19 mouse cellular contexts compared by ENCODE assay signal in genomic region chr7:116494618-116495017, GRCm38 (mm10). TPM values are rescaled to one million over a fixed set of nuclear protein-coding genes. Genes with fewer than 3 reads are reported as not detected.
DNase-seq lines count a peak whose midpoint lies in the region; ATAC-seq and TF ChIP-seq lines count a peak whose summit lies in the region.
"Had no signal": no experiment of that assay in that cellular context is flagged by ENCODE, and none has a peak within 500 bp of the region (broad histone marks: within the 10 kb centered on the region; RNA-seq: fewer than 3 reads in every experiment).

No protein-coding gene starts in this region.

- no peak for TF ChIP-seq EP300 in lung, postnatal 0 days (IDR thresholded peaks at IDR 0.05)

- H3K9ac ChIP-seq in lung, postnatal 0 days (replicated peaks; ENCODE audit: low read depth): no peak overlapping the region
- H3K9ac ChIP-seq in liver, embryonic 15.5 days: no peak overlapping the region
- no peak overlapping the region for H3K9ac ChIP-seq in stomach, embryonic 16.5 days (ENCODE audit: low read length)
- no peak overlapping the region for H3K9ac ChIP-seq in midbrain, embryonic 11.5 days (ENCODE audit: low read length)
- H3K9ac ChIP-seq in hindbrain, embryonic 16.5 days (ENCODE audit: low read depth, low read length): no peak overlapping the region
- H3K9ac ChIP-seq: forebrain, embryonic 12.5 days; neural tube, embryonic 13.5 days; stomach, embryonic 15.5 days had no signal

- H3K4me2 ChIP-seq in lung, postnatal 0 days (replicated peaks; ENCODE audit: low read depth, low read length): no peak overlapping the region
- H3K4me2 ChIP-seq in liver, embryonic 15.5 days: no peak overlapping the region
- no peak overlapping the region for H3K4me2 ChIP-seq in stomach, embryonic 16.5 days (ENCODE audit: low read depth, low read length)
- no peak overlapping the region for H3K4me2 ChIP-seq in midbrain, embryonic 11.5 days
- no peak overlapping the region for H3K4me2 ChIP-seq in hindbrain, embryonic 16.5 days (ENCODE audit: low read length)
- H3K4me2 ChIP-seq: forebrain, embryonic 12.5 days; neural tube, embryonic 13.5 days; stomach, embryonic 15.5 days had no signal

- 61% methylated on average over 5 of the region's 5 CpGs for WGBS in lung, postnatal 0 days
- 21% methylated on average over 5 of the region's 5 CpGs for WGBS in liver, embryonic 15.5 days (ENCODE audit: insufficient replicate concordance)
- 72% methylated on average over 5 of the region's 5 CpGs for WGBS in stomach, embryonic 16.5 days
- WGBS in midbrain, embryonic 11.5 days: 83% methylated on average over 5 of the region's 5 CpGs
- 82% methylated on average over 5 of the region's 5 CpGs for WGBS in hindbrain, embryonic 16.5 days

- ATAC-seq in lung, postnatal 0 days: peak; percentile 64
- ATAC-seq in granulocyte monocyte progenitor cell, adult 5-6 weeks (replicated peaks; ENCODE audit: poor library complexity, severe bottlenecking): peak; percentile 76
- peak; percentile 40; the same call in 1 of the 2 replicates for ATAC-seq in liver, embryonic 15.5 days (ENCODE audit: insufficient read depth)
- ATAC-seq in stomach, embryonic 16.5 days (ENCODE audit: insufficient read depth, low FRiP score): no peak
- ATAC-seq in midbrain, embryonic 11.5 days (ENCODE audit: low FRiP score): no peak
- no peak for ATAC-seq in hindbrain, embryonic 16.5 days
- ATAC-seq: hindbrain, postnatal 0 days had no signal

- no peak overlapping the region for H3K4me3 ChIP-seq in lung, postnatal 0 days (ENCODE audit: low read depth, low read length)
- H3K4me3 ChIP-seq in liver, embryonic 15.5 days (replicated peaks): no peak overlapping the region
- H3K4me3 ChIP-seq in stomach, embryonic 16.5 days (replicated peaks; ENCODE audit: low read length): no peak overlapping the region
- H3K4me3 ChIP-seq in midbrain, embryonic 11.5 days (ENCODE audit: low read depth, low read length): no peak overlapping the region
- H3K4me3 ChIP-seq in hindbrain, embryonic 16.5 days (ENCODE audit: low read length): no peak overlapping the region
- H3K4me3 ChIP-seq: forebrain, embryonic 12.5 days; gastrocnemius, adult 2 months; heart, adult 2 months; limb, embryonic 10.5 days; neural tube, embryonic 13.5 days; stomach, embryonic 15.5 days had no signal

- H3K27ac ChIP-seq in lung, postnatal 0 days (ENCODE audit: low read length): no peak overlapping the region
- peak overlapping the region; percentile 41; the same call in 1 of the 2 replicates for H3K27ac ChIP-seq in liver, embryonic 15.5 days (replicated peaks)
- peak overlapping the region; percentile 17; the same call in 1 of the 2 replicates for H3K27ac ChIP-seq in stomach, embryonic 16.5 days (ENCODE audit: low read length)
- H3K27ac ChIP-seq in midbrain, embryonic 11.5 days (ENCODE audit: low read depth, low read length): no peak overlapping the region
- no peak overlapping the region for H3K27ac ChIP-seq in hindbrain, embryonic 16.5 days (ENCODE audit: low read depth, low read length)
- H3K27ac ChIP-seq: forebrain, embryonic 12.5 days; gastrocnemius, adult 2 months; heart, adult 2 months; hindbrain, postnatal 0 days; limb, embryonic 10.5 days; neural tube, embryonic 13.5 days; stomach, embryonic 15.5 days had no signal

- no peaks in the 10 kb centered on the region for H3K9me3 ChIP-seq in lung, postnatal 0 days (ENCODE audit: low read length)
- H3K9me3 ChIP-seq in liver, embryonic 15.5 days (replicated peaks): no peaks in the 10 kb centered on the region
- no peaks in the 10 kb centered on the region for H3K9me3 ChIP-seq in stomach, embryonic 16.5 days (replicated peaks; ENCODE audit: control insufficient read depth, low read length)
- H3K9me3 ChIP-seq in midbrain, embryonic 11.5 days (ENCODE audit: control insufficient read depth, low read length): no peaks in the 10 kb centered on the region
- H3K9me3 ChIP-seq in hindbrain, embryonic 16.5 days (ENCODE audit: control insufficient read depth, low read length): peaks cover 4% of the 10 kb centered on the region; the same call in 1 of the 2 replicates
- H3K9me3 ChIP-seq: forebrain, embryonic 12.5 days; limb, embryonic 10.5 days; neural tube, embryonic 13.5 days; stomach, embryonic 15.5 days had no signal

- H3K36me3 ChIP-seq in lung, postnatal 0 days (ENCODE audit: insufficient read depth, low read length): no peaks in the 10 kb centered on the region
- no peaks in the 10 kb centered on the region for H3K36me3 ChIP-seq in liver, embryonic 15.5 days (replicated peaks)
- H3K36me3 ChIP-seq in stomach, embryonic 16.5 days (ENCODE audit: control insufficient read depth, insufficient read depth, low read length): no peaks in the 10 kb centered on the region
- H3K36me3 ChIP-seq in midbrain, embryonic 11.5 days (ENCODE audit: control insufficient read depth, insufficient read depth, low read length): no peaks in the 10 kb centered on the region
- no peaks in the 10 kb centered on the region for H3K36me3 ChIP-seq in hindbrain, embryonic 16.5 days (ENCODE audit: control insufficient read depth, insufficient read depth, low read length)
- H3K36me3 ChIP-seq: forebrain, embryonic 12.5 days; limb, embryonic 10.5 days; neural tube, embryonic 13.5 days; stomach, embryonic 15.5 days had no signal

- no peaks in the 10 kb centered on the region for H3K4me1 ChIP-seq in lung, postnatal 0 days (ENCODE audit: insufficient read depth, low read depth, low read length)
- H3K4me1 ChIP-seq in liver, embryonic 15.5 days (replicated peaks): no peaks in the 10 kb centered on the region
- H3K4me1 ChIP-seq in stomach, embryonic 16.5 days (ENCODE audit: control insufficient read depth, insufficient read depth, low read length): no peaks in the 10 kb centered on the region
- no peaks in the 10 kb centered on the region for H3K4me1 ChIP-seq in midbrain, embryonic 11.5 days (ENCODE audit: control insufficient read depth, insufficient read depth, low read length)
- H3K4me1 ChIP-seq in hindbrain, embryonic 16.5 days (ENCODE audit: control insufficient read depth, insufficient read depth, low read depth, low read length): no peaks in the 10 kb centered on the region
- H3K4me1 ChIP-seq: forebrain, embryonic 12.5 days; limb, embryonic 10.5 days; neural tube, embryonic 13.5 days; stomach, embryonic 15.5 days had no signal

- H3K27me3 ChIP-seq in lung, postnatal 0 days (replicated peaks; ENCODE audit: insufficient read depth, low read length): no peaks in the 10 kb centered on the region
- no peaks in the 10 kb centered on the region for H3K27me3 ChIP-seq in liver, embryonic 15.5 days
- H3K27me3 ChIP-seq in stomach, embryonic 16.5 days (ENCODE audit: control insufficient read depth, insufficient read depth, low read length): no peaks in the 10 kb centered on the region
- H3K27me3 ChIP-seq in midbrain, embryonic 11.5 days (ENCODE audit: control insufficient read depth, insufficient read depth, low read length): no peaks in the 10 kb centered on the region
- no peaks in the 10 kb centered on the region for H3K27me3 ChIP-seq in hindbrain, embryonic 16.5 days (replicated peaks; ENCODE audit: control insufficient read depth, insufficient read depth, low read length)
- H3K27me3 ChIP-seq: forebrain, embryonic 12.5 days; neural tube, embryonic 13.5 days; stomach, embryonic 15.5 days had no signal

- TF ChIP-seq CTCF in lung, postnatal 0 days (IDR thresholded peaks at IDR 0.05): no peak

- peak; percentile 26 for DNase-seq in lung, postnatal 0 days (ENCODE audit: low spot score)
- DNase-seq in lung, adult 18-20 months: no peak
- DNase-seq in midbrain, embryonic 11.5 days (ENCODE audit: low spot score, missing footprints): no peak
- DNase-seq in natural killer cell, adult 2 months (ENCODE audit: low spot score in 2 of 2): no peak
- DNase-seq: cerebellum, adult 2 months; gastrocnemius, adult 2 months; heart, adult 2 months; heart, postnatal 10 days; retina, postnatal 1 day; thymus, postnatal 25 days had no signal

RNA-seq across cellular contexts. Expression of gene Nucb2, which starts 9.6 kb away (rescaled TPM):
- polyA plus RNA-seq in lung, postnatal 0 days (2015; fragmentation: Nextera tagmentation; extraction: Ambion mirVana): 40.3 and 49.9 TPM in 2 replicates
- total RNA-seq in granulocyte monocyte progenitor cell, adult 5-6 weeks (2014; fragmentation: Nextera tagmentation): 39.3 and 55.1 TPM in 2 replicates
- 87.7 and 106 TPM in 2 replicates for total RNA-seq in granulocyte monocyte progenitor cell, adult 5-6 weeks (2017)
- 2.7 and 3.0 TPM in 2 replicates for polyA plus RNA-seq in liver, embryonic 15.5 days (2015; fragmentation: Nextera tagmentation; extraction: Ambion mirVana)
- polyA plus RNA-seq in stomach, embryonic 16.5 days (2015; fragmentation: Nextera tagmentation; extraction: Ambion mirVana): 36.4 and 40.2 TPM in 2 replicates
- polyA plus RNA-seq in midbrain, embryonic 11.5 days (2014; fragmentation: Nextera tagmentation; extraction: Ambion mirVana): 16.1 and 18.2 TPM in 2 replicates
- polyA plus RNA-seq in hindbrain, embryonic 16.5 days (2015; fragmentation: Nextera tagmentation; extraction: Ambion mirVana): 29.2 and 30.7 TPM in 2 replicates

RNA-seq across cellular contexts. Expression of gene Pik3c2a, which starts 51.4 kb away (rescaled TPM):
- polyA plus RNA-seq in lung, postnatal 0 days (2015; fragmentation: Nextera tagmentation; extraction: Ambion mirVana): 12.7 and 17.1 TPM in 2 replicates
- 13.2 and 24.8 TPM in 2 replicates for total RNA-seq in granulocyte monocyte progenitor cell, adult 5-6 weeks (2014; fragmentation: Nextera tagmentation)
- total RNA-seq in granulocyte monocyte progenitor cell, adult 5-6 weeks (2017): 12.8 and 13.8 TPM in 2 replicates
- polyA plus RNA-seq in liver, embryonic 15.5 days (2015; fragmentation: Nextera tagmentation; extraction: Ambion mirVana): 3.9 and 5.2 TPM in 2 replicates
- 28.7 and 29.3 TPM in 2 replicates for polyA plus RNA-seq in stomach, embryonic 16.5 days (2015; fragmentation: Nextera tagmentation; extraction: Ambion mirVana)
- polyA plus RNA-seq in midbrain, embryonic 11.5 days (2014; fragmentation: Nextera tagmentation; extraction: Ambion mirVana): 26.3 and 26.4 TPM in 2 replicates
- 11.9 and 12.8 TPM in 2 replicates for polyA plus RNA-seq in hindbrain, embryonic 16.5 days (2015; fragmentation: Nextera tagmentation; extraction: Ambion mirVana)

Comparison
In these comparisons a context has a peak if more than half of its experiments do, and no peak if none do; other contexts are left out.
1. ATAC-seq: peak in lung, postnatal 0 days (single experiment), granulocyte monocyte progenitor cell, adult 5-6 weeks (single experiment) and liver, embryonic 15.5 days (single experiment); none in stomach, embryonic 16.5 days (single experiment), midbrain, embryonic 11.5 days (single experiment) and hindbrain, embryonic 16.5 days (single experiment).
2. H3K27ac ChIP-seq: peak in liver, embryonic 15.5 days (single experiment) and stomach, embryonic 16.5 days (single experiment); none in lung, postnatal 0 days (single experiment), midbrain, embryonic 11.5 days (single experiment) and hindbrain, embryonic 16.5 days (single experiment).